Mouse (Mus musculus) stomach, postnatal 0 days (tissue): Measurements from ENCODE around the gene Tbxa2r.

Source experiments
- CTCF ChIP-seq: IDR thresholded peaks from 2 replicates; pipeline ENCODE4 v1.5.1; 2016; ENCODE audit warnings: antibody characterized with exemption, low read depth, mild to moderate bottlenecking, moderate library complexity
- EP300 ChIP-seq: optimal IDR thresholded peaks from 2 replicates; pipeline ENCODE3; 2016; ENCODE audit warnings: antibody characterized with exemption

- TF ChIP-seq CTCF (no peak), EP300 (no peak)
These were observed 28.1 kb upstream of the Tbxa2r start for GRCm38 (mm10) chr10:81300352-81300907.
